Mouse (Mus musculus) forebrain, embryonic 10.5 days (tissue): ENCODE results near the gene Ccdc80. TPM values are rescaled to one million over a fixed set of nuclear protein-coding genes. Genes with fewer than 3 reads are reported as not detected.

Experiments
- polyA plus RNA-seq: library from polyadenylated mRNA; unstranded; fragments of >200 nt; fragmentation: Nextera tagmentation; extraction: Ambion mirVana; gene quantifications from 2 replicates; pipeline ENCODE4 v1.2.1, GENCODE M21; 2016

Gene Ccdc80
- polyA plus RNA-seq, 1 experiment from 2014 or later = 14.0 TPM

Other genes starting within 250 kb of the Ccdc80 start
- not detected in 2 replicates for gene Cd200r2, start 226.3 kb upstream of the Ccdc80 start, polyA plus RNA-seq
- gene Cd200r3, start 149.7 kb upstream of the Ccdc80 start, polyA plus RNA-seq = not detected in 2 replicates
- 10.1 and 12.0 TPM in 2 replicates for gene Slc35a5, start 65.3 kb downstream of the Ccdc80 start, polyA plus RNA-seq
- 33.3 and 34.6 TPM in 2 replicates for gene Atg3, start 65.4 kb downstream of the Ccdc80 start, polyA plus RNA-seq
- 0.11 and 0.30 TPM in 2 replicates for gene Btla, start 130.9 kb downstream of the Ccdc80 start, polyA plus RNA-seq